Mouse (Mus musculus): ENCODE results near the gene Mfsd6. TPM values are rescaled to one million over a fixed set of nuclear protein-coding genes. Genes with fewer than 3 reads are reported as not detected.

Gene Mfsd6
- 22.8 TPM for total RNA-seq (2023)

GRCm38 (mm10) chr1:52727056-52727900 lies at the start of gene Mfsd6:
Mfsd6 (minus strand) TSS chr1:52727462.

GRCm38 (mm10) chr1:52630248-52630936 lies 96.9 kb downstream of the Mfsd6 start, which contains the start of gene Nemp2:
Nemp2 (plus strand) TSS chr1:52630703.

Other genes starting within 250 kb of the Mfsd6 start
- 48.0 TPM for gene Nab1, start 226.8 kb downstream of the Mfsd6 start, total RNA-seq (2023)
- 38.7 TPM for gene Nemp2, start 96.8 kb downstream of the Mfsd6 start, total RNA-seq (2023)
- 59.3 TPM for gene Inpp1, start 90.2 kb upstream of the Mfsd6 start, total RNA-seq (2023)
- 16.7 TPM for gene Hibch, start 117.5 kb upstream of the Mfsd6 start, total RNA-seq (2023)

Data from CD8-positive naive resting alpha-beta T cell, adult 57 days (primary cell).